Mouse (Mus musculus) T-helper 2 cell (primary cell): ENCODE results near the gene Bub3.

ENCODE experiments used
- in situ Hi-C: fragments of 300-600 bp; cut with MboI, MseI; formaldehyde crosslinking; loops from one replicate; pipeline ENCODE4 v1.15.1; 2025; ENCODE audit warnings: high pct_unique_total_duplicates

The Bub3 gene

DNA sequence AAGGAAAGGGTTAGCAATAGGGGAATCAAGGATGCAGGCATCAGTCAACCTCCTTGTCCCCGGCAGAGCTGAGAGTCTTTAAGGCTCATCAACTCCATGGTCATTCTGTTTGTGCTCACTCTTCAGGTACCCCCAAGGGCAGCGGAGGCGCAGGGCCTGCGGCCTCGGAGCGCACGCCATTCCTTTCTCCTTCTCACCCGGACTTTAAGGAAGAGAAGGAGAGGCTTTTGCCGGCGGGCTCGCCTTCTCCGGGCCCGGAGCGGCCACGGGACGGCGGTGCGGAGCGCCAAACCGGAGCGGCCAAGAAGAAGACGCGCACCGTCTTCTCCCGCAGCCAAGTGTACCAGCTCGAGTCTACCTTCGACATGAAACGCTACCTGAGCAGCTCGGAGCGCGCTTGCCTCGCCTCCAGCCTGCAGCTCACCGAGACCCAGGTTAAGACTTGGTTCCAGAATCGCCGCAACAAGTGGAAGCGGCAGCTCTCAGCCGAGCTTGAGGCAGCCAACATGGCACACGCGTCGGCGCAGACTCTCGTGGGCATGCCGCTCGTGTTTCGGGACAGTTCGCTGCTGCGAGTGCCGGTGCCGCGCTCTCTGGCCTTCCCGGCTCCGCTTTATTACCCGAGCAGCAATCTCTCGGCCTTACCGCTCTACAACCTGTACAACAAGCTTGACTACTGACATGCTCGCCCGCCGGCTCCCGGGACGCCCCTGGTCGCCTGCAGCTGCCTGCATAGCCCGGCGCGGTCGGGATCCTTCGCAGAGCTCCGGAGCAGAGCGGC, 4.5 kb upstream of the Bub3 start:
- in situ Hi-C loops = loop anchor here (25.0 kb wide), 1 partner anchor 893 kb away; no protein-coding TSS in a partner anchor

DNA sequence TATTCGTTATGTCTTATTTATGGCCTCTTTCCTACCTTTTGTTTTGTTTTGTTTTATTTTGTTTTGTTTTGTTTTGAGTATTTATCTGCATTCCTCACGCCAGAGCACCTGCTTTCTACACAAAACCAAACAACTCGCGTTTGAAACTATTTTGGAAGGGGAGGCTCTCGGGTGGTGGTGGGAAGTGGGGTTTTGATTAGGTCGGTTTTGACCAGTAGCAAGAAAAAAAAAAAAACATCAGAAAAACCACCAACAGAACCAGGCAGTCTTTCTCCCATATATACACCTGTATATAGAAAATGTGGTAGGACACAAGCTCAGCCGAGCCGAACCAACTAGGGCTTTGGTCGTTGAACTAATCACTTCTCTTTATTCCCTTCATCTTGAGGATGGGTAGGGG, 3.9 kb upstream of the Bub3 start:
- in situ Hi-C loops = loop anchor here (25.0 kb wide), 1 partner anchor 894 kb away; no protein-coding TSS in a partner anchor

DNA sequence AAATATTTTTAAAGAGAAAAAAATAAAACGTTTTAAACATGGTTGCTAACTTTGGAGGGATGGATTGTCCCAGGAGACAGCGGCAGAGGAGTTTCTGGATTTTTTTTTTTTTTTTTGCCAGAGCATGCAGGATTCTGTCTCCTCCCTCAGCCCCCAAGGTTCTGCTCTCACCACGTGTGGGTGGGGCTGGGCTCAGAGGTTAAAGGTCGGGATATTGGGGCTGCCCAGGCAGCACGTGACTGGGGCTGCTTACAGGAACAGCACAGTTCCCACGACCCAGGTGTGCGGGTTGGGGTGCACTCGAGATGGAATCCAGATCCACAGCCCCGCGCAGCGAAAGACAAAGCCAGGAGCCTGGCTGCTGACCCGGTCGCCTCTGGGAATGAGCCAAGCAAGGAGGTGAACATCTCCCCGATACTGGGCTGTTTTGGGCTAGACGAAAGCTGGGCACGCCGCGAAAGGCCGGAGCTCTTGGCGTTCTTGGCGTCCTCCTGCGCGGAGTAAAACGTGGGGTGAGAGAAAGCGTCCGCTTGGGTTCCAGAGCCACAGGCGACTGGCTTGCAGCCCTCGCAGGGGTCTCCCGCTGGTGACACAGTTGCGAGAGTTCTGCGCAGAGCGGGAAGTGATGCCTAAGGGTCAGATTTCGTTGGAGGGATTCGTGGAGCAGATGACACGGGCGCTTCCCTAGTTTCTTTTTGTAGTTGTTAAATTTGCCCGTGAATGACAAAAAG, 3.3 kb upstream of the Bub3 start:
- in situ Hi-C loops = loop anchor here (25.0 kb wide), 1 partner anchor 894 kb away; no protein-coding TSS in a partner anchor

DNA sequence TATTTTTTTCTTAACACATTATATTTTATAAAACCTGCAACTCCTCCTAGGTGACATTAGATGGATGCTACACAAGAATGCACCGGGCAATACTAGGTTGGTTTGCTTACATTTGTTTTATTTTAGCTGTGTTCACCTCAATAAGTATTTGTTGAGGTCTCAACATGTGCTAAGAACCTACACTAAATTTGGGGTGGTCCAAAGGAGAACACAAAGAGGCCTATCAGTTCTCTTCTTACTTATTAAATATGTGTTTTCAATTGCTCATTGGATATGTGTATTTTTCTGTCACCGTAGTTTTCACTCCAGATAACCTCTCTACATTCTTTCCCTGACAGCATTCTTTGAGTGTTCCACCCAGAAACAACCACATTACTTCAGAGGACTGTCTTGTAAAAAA, 2.3 kb upstream of the Bub3 start:
- in situ Hi-C loops = loop anchor here (25.0 kb wide), 1 partner anchor 895 kb away; no protein-coding TSS in a partner anchor

DNA sequence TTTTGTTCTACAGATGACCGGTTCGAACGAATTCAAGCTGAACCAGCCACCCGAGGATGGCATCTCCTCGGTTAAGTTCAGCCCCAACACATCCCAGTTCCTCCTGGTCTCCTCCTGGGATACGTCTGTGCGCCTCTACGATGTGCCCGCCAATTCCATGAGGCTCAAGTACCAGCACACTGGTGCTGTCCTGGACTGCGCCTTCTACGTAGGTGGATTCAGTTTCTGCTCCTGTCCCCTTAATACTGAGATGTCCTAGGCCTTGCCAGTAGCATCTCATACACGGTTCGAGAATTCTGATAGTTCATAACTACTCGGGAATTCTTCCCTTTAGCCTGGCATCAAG, 648 bp downstream of the Bub3 start:
- in situ Hi-C loops = loop anchor here (10.0 to 25.0 kb wide), 2 partner anchors 898 to 1014 kb away; partner anchors contain the start of gene Oat

DNA sequence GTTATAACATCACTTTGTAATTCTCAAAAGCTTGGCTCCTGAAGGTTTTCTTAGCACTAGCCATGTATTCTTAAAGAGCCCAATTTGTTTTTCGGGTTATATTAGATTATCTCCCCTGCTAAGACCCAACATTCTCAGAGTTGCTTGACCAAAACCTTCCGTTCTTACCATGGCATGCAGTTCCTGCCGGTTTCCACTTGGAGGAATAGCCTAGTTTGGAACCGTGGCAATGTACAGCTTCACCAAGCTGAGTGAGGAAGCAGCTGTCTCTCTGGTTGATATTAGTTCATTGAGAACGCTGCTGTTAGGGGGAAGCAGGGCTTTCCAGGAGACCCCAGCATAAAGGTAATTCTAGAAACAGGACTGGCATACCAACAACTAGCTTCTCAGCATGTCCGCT, 15.2 kb downstream of the Bub3 start:
- in situ Hi-C loops = loop anchor here (10.0 kb wide), 1 partner anchor 1440 kb away; no protein-coding TSS in a partner anchor

DNA sequence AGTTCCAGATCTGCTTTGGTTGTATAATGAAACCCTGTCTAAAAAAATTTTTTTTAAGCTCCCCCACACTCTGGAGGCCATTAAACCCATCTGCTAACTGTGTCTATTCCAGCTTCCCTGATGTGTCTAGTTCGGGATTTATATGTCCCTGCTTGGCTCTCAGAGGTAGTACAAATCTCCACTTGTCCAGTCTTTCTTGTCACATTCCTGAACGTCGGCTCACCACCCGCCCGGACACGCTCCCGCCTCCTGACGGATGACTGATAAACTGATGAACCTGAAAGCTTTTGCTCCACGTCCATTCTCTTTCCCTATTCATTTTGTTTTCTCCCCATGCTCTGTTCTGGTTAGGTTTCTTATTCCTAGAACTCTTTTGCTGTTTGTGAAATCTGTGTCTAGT, 22.2 kb downstream of the Bub3 start:
- in situ Hi-C loops = no loop called here

DNA sequence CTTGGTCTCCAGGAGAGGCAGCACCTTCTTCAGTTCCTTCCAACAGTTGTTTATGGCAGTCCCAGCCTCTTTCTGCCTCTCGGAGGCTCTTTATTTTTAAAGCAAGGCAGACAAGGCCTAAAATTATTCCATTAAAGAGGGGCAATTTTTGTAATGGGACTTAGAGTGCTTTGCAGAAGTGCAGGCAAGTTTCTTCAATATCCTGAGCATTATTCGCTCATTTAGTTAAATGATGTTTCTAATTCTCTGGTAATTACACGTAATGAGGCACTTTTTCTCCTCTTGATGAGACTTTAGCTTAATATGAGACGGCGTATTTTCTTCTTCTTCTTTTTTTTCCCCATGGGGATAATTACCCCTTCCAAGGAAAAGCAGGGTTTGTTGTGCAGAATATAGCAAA, 25.5 kb downstream of the Bub3 start:
- in situ Hi-C loops = no loop called here

DNA sequence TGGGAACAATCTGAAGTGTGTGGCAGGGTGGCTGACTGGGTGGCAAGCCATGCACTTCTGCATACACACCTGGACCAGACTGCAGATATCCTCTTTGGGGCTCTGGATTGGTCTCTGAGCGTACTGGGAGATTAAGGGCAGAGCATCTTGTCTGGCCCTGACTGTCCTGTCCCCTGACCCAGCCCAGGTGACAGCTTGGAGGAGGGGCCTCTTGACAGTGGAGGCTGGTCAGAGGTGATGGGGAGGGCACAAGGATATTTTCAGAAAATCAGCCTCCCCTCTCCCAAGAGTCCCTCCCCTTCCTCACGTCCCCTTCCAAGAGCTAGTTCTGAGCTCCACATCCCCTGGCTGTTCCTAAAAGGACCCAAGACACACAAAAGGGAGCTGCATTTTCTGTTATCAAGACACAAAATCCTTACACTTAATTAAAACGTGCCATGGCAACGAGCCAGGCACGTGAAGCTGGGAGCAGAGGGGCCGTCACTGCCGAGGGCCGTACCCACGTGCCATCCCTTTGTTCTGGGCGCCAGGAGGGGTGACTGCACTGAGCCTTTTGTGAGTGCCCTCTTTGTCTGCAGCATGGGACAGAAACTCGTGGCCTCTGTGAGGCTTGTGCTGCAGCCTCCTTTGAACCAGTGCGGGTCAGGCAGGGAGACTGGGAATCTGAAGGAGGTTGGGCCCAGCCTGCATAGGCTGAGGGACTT, 37.9 kb downstream of the Bub3 start:
- in situ Hi-C loops = no loop called here

DNA sequence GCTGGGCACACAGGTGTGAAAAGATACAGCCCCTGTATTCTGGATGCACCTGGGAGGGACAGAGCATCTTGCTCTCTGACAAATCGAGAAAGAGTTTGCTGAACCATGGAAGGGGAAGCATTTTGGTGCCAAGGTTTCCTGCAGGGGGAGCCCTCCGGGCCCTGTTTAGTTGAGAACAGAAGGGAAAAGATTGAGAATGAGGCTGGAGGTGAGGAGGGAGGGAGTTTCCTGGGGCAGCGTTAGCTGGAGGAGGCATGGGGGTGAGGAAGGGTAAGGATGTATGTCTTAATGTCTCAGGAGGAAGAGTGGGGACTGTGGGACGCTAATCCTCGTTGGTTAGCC, 38.4 kb downstream of the Bub3 start:
- in situ Hi-C loops = no loop called here

DNA sequence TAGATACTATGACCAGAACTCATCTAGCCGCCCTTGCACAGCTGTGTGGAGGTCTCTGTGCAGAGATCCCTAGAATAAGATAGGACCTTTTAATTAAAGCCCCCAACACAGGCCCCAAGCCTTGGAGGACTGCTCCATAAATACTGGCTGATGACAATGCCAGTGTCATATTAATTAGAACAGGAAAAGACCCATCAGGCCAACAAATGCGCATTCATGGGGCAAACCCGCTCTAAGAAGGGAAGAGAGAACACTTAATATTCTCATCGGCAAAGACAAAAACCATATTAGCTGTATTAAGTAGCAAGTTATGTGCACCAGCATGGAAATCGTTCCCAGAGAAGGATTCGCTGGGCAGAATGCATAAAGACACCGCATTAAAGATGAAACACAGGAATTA, 42.1 kb downstream of the Bub3 start:
- in situ Hi-C loops = no loop called here

DNA sequence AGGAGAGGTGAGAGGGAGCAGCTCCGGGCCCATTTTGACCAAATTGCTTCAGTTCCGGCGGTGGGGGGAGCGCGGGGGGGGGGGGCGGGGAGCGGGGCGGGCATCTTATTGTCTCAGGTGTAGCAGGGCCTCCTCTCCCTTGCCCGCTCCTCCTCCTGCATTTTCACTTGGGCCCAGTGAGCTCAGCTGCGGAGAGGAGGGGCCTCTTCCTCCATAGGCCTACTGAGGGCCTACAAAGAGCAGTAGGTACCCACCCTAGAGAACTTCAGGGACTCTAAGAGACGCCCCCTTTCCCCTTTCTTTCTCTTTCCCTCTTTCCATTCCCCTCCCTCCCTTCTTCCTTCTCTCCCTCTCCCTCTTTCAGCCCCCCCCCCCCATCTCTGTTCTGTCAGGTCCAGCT, 43.2 kb downstream of the Bub3 start:
- in situ Hi-C loops = no loop called here

DNA sequence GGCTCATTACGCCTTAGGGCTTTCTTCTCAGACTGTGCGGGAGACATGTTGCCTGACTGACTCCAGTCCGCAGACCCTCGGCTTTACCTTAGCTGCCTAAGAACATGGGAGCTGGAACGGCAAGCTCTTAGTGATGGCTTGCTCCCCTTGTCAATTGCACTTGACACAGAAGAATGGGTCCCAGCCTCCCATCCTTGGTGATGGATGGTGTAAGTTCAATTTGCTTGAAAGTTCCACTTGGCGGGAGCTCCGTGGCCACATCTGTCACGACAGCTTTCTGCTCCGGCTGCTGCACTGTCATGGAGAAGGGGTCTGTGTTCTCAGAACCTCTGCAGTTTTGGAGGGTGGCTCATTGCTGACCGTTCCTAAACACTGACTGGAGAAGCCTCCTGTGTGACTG, 44.9 kb downstream of the Bub3 start:
- in situ Hi-C loops = no loop called here

DNA sequence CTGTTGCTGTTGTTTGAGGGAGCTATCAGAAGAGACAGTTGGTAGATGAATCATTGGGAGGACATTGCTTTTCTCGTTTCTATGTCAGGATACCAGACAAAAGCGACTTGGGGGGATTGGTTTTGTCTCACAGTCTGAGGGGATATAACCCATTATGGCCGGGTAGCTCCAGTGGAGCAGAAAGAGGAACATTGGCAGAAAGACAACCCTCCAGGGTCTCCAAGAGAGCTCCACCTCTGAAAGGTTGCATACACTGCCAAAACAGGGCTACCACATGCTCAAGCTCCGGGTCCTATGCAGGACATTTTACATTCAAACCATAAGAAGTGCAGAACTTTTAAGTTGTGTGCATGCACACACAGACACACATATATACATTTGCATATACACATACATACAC, 45.5 kb downstream of the Bub3 start:
- in situ Hi-C loops = no loop called here

DNA sequence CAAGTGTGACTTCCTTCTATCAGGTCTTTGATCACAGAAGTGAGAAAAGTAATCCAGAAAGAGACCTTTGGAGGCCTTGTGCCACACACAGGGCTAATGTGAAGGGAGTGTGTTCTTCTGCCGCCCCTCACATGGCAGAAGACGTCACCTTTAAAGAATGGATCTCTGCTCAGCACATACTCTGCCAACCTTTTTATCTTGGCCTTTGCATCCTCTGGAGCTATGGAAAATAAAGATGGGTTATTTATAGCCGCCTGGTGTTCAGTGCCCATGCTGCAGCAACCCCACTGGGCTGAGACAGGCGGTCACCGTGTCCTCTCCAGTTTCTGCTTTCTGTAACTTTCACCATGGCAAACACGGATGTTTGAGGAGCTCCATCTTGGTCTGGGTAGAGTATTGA, 48.0 kb downstream of the Bub3 start:
- in situ Hi-C loops = no loop called here

DNA sequence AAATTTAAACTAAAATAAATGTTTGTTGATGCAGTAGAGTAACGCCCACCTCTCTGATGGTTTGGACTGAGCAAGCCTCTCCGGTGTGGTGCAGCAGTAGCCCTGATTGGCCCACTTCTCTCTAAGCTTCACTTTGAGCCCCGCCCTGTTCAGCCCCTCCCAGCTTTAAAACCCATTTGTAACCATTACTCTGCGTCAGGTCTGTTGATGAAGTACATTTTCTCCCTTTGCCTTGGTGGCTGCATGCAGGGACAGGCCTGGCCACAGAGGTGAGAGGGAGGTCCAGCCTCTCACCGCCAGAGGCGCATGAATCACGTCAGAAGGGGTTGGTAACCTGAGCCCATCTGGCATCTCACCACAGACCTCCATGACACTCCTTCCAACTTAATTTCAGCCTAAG, 49.7 kb downstream of the Bub3 start:
- in situ Hi-C loops = no loop called here
